Mouse (Mus musculus): Measurements from ENCODE around the gene Fat2. TPM values are rescaled to one million over a fixed set of nuclear protein-coding genes. Genes with fewer than 3 reads are reported as not detected.

Fat2 gene
- polyA plus RNA-seq, 1 experiment from 2014 or later, result 0.16 TPM

DNA sequence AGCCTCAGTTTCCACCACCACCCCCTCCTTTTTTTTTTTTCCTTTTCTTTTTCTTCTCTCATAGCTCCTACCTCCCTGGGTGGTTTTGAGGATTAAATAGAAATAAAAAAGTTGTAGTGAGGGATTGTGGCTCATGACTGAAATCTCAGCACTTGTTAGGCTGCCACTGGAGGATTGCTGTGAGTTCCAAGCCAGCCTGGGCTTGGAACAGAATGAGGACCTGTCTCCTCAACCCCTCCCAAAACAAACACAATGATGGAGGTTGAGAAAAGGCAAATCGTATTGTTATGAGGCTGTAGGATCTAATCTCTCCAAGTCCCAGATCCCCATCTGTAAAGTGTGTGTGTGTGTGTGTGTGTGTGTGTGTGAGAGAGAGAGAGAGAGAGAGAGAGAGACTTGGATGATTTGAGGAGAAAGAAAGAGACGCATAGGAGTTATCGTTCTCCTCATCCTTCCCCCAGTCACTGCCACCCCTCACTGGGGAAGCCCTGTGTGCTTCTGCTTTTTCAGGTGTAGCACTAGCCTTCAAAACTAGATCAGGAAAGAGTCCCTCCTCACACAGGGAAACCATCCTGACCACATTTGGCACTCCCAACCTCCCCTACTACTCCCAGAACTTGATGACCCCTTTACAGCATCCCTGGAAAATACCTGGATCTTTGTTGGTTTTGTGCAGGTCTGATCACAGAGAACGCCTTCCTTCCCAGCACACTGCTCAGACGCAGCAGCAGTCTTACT is 837 bp upstream of the Fat2 start:
- no peak for ATAC-seq (ENCODE audit: low FRiP score, low TSS enrichment)
- no peaks in the 10 kb centered on the region for H3K36me3 ChIP-seq (ENCODE audit: control insufficient read depth, insufficient read depth, low read length)
- H3K9me3 ChIP-seq (ENCODE audit: control insufficient read depth, low read length), result no peaks in the 10 kb centered on the region
- H3K27me3 ChIP-seq (ENCODE audit: control insufficient read depth, insufficient read depth, low read length), result no peaks in the 10 kb centered on the region
- WGBS, result 82% methylated on average over 5 of the region's 5 CpGs
- no peak overlapping the region for H3K4me2 ChIP-seq (replicated peaks; ENCODE audit: low read depth, low read length)
- no peak overlapping the region for H3K4me3 ChIP-seq (ENCODE audit: low read length)
- H3K9ac ChIP-seq (ENCODE audit: low read depth, low read length), result no peak overlapping the region
- H3K27ac ChIP-seq (ENCODE audit: low read depth, low read length), result no peak overlapping the region
- no peaks in the 10 kb centered on the region; the same call in 1 of the 2 replicates for H3K4me1 ChIP-seq (ENCODE audit: control insufficient read depth, insufficient read depth, low read length)

DNA sequence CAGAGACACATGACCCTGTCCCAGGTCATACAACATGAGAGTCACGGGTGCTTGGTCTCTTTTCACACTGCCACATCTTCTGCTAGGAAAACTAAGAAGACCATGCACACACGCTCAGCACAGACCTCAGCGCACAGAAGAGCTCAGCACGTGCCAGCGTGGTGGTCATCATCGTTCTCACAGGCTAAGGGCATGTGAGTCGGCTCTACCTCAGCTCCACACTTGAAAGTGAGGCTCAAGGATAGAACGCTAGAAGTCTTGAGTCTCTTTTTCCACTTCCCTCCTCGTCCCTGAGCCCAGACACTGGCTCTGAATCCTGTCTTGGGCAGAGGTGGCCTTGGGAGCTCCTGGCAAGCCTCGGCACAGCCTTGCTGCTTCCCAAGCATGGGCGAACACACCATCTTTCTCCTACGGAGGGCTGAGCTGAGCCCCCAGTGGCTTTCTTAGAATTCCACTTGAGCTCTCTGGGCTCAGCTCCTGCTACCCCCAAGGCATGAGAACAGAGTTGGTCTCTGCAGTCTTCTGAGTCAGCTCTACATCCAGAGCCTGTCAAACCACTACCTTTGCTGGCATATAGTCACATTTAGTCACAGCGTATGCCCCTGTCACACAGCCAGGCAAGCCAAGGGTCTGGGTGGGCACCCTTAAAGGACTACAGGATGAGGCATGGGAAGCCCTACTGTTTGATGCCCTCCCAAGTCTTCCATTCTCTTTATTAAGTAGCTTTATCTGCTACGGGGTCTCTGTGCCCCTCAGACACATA is 869 bp downstream of the Fat2 start:
- Histone ChIP-seq H3K27me3 (ENCODE audit: control insufficient read depth, insufficient read depth, low read length) (no peaks in the 10 kb centered on the region), H3K27ac (ENCODE audit: low read depth, low read length) (no peak overlapping the region), H3K36me3 (ENCODE audit: control insufficient read depth, insufficient read depth, low read length) (no peaks in the 10 kb centered on the region), H3K9ac (ENCODE audit: low read depth, low read length) (no peak overlapping the region), H3K9me3 (ENCODE audit: control insufficient read depth, low read length) (no peaks in the 10 kb centered on the region), H3K4me3 (ENCODE audit: low read length) (no peak overlapping the region), H3K4me2 (replicated peaks; ENCODE audit: low read depth, low read length) (no peak overlapping the region), H3K4me1 (ENCODE audit: control insufficient read depth, insufficient read depth, low read length) (peaks cover 4% of the 10 kb centered on the region; the same call in 1 of the 2 replicates)
- 83% methylated on average over 14 of the region's 14 CpGs for WGBS
- no peak for ATAC-seq (ENCODE audit: low FRiP score, low TSS enrichment)

DNA sequence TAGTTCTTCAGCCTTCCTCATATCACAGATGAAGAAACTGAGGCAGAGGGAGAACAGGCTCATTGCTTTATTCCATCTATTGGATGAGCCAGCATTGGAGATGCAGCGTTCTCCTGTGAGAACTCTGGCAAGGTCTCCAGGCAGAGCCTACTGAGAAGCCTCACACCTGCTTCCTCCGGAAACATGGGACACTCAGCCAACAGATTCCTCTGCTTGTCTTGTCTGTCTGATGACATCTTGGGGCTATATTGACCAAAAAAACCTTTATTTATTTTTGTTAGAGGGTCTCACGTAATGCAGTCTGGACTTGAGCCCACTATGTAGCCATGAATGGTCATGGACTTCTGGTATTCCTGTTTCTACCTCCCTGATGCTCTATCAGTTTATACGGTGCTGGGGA is 1.8 kb downstream of the Fat2 start:
- ATAC-seq (ENCODE audit: low FRiP score, low TSS enrichment), result no peak
- Histone ChIP-seq H3K4me1 (ENCODE audit: control insufficient read depth, insufficient read depth, low read length) (peaks cover 9% of the 10 kb centered on the region; the same call in 1 of the 2 replicates), H3K4me3 (ENCODE audit: low read length) (no peak overlapping the region)

DNA sequence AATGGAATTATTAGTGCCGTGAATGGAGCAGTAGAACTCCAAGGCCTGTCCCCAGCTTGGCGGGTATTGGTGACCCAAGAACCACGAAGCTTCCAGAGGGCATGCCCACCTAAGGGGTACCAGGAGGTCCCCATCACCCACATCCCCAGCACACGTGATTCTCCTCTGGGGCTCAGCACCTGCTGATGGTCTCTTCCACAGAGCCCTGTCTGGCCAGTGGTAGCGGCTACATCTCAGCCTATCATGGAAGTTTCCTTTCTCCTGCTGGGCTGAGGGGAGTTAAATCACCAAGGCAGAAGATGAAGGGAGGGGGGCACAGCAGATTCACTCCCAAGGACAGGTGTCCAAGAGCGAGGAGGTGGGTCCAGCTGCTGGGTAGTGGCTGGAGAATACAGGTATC is 2.3 kb downstream of the Fat2 start:
- H3K4me1 ChIP-seq (ENCODE audit: control insufficient read depth, insufficient read depth, low read length), result 0 out of 2 replicates have a peak, but pooled peaks cover 9% of the 10 kb centered on the region
- WGBS, result 83% methylated on average over 6 of the region's 6 CpGs

More for the DNA sequence above, 1.8 kb downstream of the Fat2 start:
- H3K9me3 ChIP-seq (ENCODE audit: control insufficient read depth, low read length), result no peaks in the 10 kb centered on the region
- no peak overlapping the region for H3K27ac ChIP-seq (ENCODE audit: low read depth, low read length)
- no peaks in the 10 kb centered on the region for H3K36me3 ChIP-seq (ENCODE audit: control insufficient read depth, insufficient read depth, low read length)
- no peaks in the 10 kb centered on the region for H3K27me3 ChIP-seq (ENCODE audit: control insufficient read depth, insufficient read depth, low read length)
- no peak overlapping the region for H3K4me2 ChIP-seq (replicated peaks; ENCODE audit: low read depth, low read length)
- WGBS, result 86% methylated on average over 4 of the region's 4 CpGs
- H3K9ac ChIP-seq (ENCODE audit: low read depth, low read length), result no peak overlapping the region

DNA sequence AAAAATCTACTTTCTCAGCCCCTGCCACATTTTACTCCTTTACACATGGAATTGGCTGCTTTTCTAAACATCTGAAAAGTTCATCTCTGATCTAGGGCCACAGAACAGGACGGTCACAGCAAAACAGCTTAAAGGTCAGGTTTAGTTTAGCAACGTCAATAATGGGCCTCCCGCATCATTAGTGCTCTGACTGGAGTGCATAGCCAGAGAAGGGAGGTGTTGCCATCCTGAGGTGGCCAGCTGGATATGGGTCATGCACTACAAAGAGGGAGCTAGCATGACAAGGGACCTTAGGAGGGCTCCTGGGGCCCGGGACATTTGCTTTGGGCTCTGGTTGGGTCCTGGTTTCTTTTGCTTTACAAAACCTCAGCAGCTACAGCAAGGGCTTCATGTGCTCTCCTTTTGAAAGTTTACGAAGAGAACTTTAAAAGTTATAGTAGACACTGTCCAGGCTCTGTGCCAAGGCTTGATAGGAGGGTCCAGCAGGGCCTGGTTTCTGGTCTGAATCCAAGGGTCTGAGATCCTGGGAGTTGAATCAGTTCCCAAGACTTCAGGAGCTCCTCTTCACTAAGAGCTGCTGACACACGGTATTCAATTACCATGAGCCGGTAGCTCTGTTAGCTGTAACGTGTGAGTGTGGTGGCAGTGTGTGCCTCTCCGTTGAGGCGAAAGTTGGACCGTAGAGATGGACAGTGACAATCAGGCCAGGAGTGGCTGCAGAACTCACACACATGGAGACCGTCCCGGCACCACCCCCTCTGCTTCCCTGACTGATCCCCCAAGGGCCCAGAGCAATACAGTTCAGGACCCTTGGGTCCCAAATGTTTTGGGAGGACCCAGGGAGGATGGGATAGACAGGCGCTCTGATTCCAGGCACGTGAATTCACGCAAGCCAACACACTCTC is 6.2 kb downstream of the Fat2 start:
- Histone ChIP-seq H3K9ac (ENCODE audit: low read depth, low read length) (no peak overlapping the region), H3K27ac (ENCODE audit: low read depth, low read length) (no peak overlapping the region; the same call in 1 of the 2 replicates), H3K4me1 (ENCODE audit: control insufficient read depth, insufficient read depth, low read length) (peaks cover 9% of the 10 kb centered on the region; the same call in 1 of the 2 replicates), H3K4me2 (replicated peaks; ENCODE audit: low read depth, low read length) (no peak overlapping the region), H3K36me3 (ENCODE audit: control insufficient read depth, insufficient read depth, low read length) (no peaks in the 10 kb centered on the region), H3K27me3 (ENCODE audit: control insufficient read depth, insufficient read depth, low read length) (no peaks in the 10 kb centered on the region), H3K4me3 (ENCODE audit: low read length) (no peak overlapping the region), H3K9me3 (ENCODE audit: control insufficient read depth, low read length) (no peaks in the 10 kb centered on the region)
- ATAC-seq (ENCODE audit: low FRiP score, low TSS enrichment), result 0 out of 2 replicates have a peak, but pooled peaks have one; percentile 20
- WGBS, result 52% methylated on average over 16 of the region's 16 CpGs

More for the DNA sequence above, 2.3 kb downstream of the Fat2 start:
- H3K4me2 ChIP-seq (replicated peaks; ENCODE audit: low read depth, low read length), result no peak overlapping the region
- no peaks in the 10 kb centered on the region for H3K36me3 ChIP-seq (ENCODE audit: control insufficient read depth, insufficient read depth, low read length)
- H3K9ac ChIP-seq (ENCODE audit: low read depth, low read length), result no peak overlapping the region
- no peaks in the 10 kb centered on the region for H3K27me3 ChIP-seq (ENCODE audit: control insufficient read depth, insufficient read depth, low read length)
- H3K9me3 ChIP-seq (ENCODE audit: control insufficient read depth, low read length), result no peaks in the 10 kb centered on the region
- H3K4me3 ChIP-seq (ENCODE audit: low read length), result no peak overlapping the region
- no peak overlapping the region for H3K27ac ChIP-seq (ENCODE audit: low read depth, low read length)
- no peak for ATAC-seq (ENCODE audit: low FRiP score, low TSS enrichment)

DNA sequence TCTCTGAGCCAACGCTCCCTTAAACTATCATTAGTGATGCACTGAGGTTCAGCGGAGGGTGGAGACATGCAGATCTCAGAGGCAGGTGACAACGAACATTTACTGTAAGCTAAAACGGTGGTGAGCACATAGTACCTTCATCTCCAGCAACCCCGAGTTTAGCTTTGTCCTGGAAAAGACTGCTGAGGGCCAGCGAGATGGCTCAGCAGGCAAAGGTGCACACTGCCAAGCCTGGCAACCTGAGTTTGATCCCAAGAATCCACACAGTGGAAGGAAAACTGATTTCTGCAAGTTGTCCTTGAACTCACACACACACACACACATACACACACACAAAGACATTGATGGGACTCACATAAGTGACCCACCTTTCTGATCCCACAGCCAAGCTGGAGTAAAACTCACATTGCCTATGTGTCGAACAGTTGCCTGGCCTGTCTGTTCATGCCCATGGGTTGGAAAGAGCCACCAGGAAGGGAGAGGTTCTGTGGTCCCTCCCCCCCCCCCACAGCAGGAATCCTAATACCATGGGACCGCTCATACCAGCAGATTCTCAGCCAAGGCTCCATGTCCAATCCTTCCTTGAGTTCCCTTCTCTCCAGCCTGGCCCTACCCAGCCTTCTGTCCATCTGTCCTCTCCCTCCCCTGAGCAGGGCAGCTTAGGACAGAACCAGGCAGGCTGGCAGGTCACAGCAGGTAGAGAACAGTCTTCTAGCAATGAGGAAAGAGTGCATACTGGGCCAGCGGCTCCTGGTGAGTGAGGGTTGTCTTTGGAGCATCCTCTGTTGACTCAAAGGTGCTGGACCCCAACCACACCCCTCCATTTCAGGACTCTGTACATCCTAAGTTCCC is 8.6 kb downstream of the Fat2 start:
- Histone ChIP-seq H3K27ac (ENCODE audit: low read depth, low read length) (no peak overlapping the region), H3K4me1 (ENCODE audit: control insufficient read depth, insufficient read depth, low read length) (peaks cover 9% of the 10 kb centered on the region; the same call in 1 of the 2 replicates), H3K9ac (ENCODE audit: low read depth, low read length) (no peak overlapping the region), H3K4me2 (replicated peaks; ENCODE audit: low read depth, low read length) (no peak overlapping the region), H3K36me3 (ENCODE audit: control insufficient read depth, insufficient read depth, low read length) (no peaks in the 10 kb centered on the region), H3K9me3 (ENCODE audit: control insufficient read depth, low read length) (no peaks in the 10 kb centered on the region), H3K4me3 (ENCODE audit: low read length) (no peak overlapping the region), H3K27me3 (ENCODE audit: control insufficient read depth, insufficient read depth, low read length) (no peaks in the 10 kb centered on the region)
- 85% methylated on average over 9 of the region's 9 CpGs for WGBS
- ATAC-seq (ENCODE audit: low FRiP score, low TSS enrichment), result no peak

DNA sequence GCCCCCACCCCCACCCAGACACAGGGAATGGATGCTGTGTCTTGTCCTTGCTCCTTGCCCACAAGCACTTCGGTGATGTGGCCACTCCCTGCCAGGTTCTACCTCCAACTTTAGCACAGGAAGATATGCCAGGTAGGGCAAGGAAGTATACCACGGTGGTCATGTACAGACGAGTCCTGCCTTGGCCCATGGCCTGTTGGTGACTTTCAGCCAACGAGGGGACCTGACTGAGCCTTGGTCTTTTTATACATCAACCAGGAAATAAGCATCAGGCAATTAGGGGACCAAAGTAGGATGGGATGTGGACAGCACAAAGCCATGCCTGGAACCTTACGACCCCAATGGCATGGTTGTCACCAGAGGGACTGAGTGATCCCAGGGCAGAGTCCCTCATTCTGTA is 9.3 kb downstream of the Fat2 start:
- Histone ChIP-seq H3K36me3 (ENCODE audit: control insufficient read depth, insufficient read depth, low read length) (no peaks in the 10 kb centered on the region), H3K27me3 (ENCODE audit: control insufficient read depth, insufficient read depth, low read length) (no peaks in the 10 kb centered on the region), H3K9me3 (ENCODE audit: control insufficient read depth, low read length) (no peaks in the 10 kb centered on the region), H3K4me3 (ENCODE audit: low read length) (no peak overlapping the region), H3K9ac (ENCODE audit: low read depth, low read length) (no peak overlapping the region), H3K4me1 (ENCODE audit: control insufficient read depth, insufficient read depth, low read length) (peaks cover 9% of the 10 kb centered on the region; the same call in 1 of the 2 replicates), H3K27ac (ENCODE audit: low read depth, low read length) (no peak overlapping the region), H3K4me2 (replicated peaks; ENCODE audit: low read depth, low read length) (no peak overlapping the region)
- WGBS, result 86% methylated on average over 5 of the region's 5 CpGs
- ATAC-seq (ENCODE audit: low FRiP score, low TSS enrichment), result no peak

DNA sequence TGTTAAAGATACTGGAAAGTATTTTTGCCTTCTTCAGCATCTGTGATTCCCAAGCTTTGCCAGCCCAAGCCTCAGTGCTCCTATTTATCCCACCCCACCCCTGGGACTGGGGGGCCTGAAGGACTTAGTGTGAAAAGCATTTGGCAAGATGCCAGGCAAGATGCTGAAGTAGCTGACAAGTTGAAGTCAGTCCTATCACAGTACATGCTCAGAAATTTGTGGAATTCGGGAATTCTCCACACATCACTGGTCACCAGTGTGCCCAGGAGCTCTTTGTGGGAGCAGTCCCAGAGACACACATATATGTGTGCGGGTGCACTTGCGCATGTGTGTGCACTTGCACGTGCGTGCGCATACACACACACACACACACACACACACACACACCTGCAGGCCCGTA is 10.2 kb downstream of the Fat2 start:
- Histone ChIP-seq H3K9me3 (ENCODE audit: control insufficient read depth, low read length) (no peaks in the 10 kb centered on the region), H3K36me3 (ENCODE audit: control insufficient read depth, insufficient read depth, low read length) (no peaks in the 10 kb centered on the region), H3K9ac (ENCODE audit: low read depth, low read length) (no peak overlapping the region), H3K4me3 (ENCODE audit: low read length) (no peak overlapping the region), H3K27ac (ENCODE audit: low read depth, low read length) (no peak overlapping the region), H3K4me2 (replicated peaks; ENCODE audit: low read depth, low read length) (no peak overlapping the region), H3K4me1 (ENCODE audit: control insufficient read depth, insufficient read depth, low read length) (peaks cover 9% of the 10 kb centered on the region; the same call in 1 of the 2 replicates), H3K27me3 (ENCODE audit: control insufficient read depth, insufficient read depth, low read length) (no peaks in the 10 kb centered on the region)
- 72% methylated on average over 7 of the region's 7 CpGs for WGBS
- ATAC-seq (ENCODE audit: low FRiP score, low TSS enrichment), result no peak; the same call in 1 of the 2 replicates
